25 mouse cellular contexts compared by ENCODE assay signal in the genomic region with DNA sequence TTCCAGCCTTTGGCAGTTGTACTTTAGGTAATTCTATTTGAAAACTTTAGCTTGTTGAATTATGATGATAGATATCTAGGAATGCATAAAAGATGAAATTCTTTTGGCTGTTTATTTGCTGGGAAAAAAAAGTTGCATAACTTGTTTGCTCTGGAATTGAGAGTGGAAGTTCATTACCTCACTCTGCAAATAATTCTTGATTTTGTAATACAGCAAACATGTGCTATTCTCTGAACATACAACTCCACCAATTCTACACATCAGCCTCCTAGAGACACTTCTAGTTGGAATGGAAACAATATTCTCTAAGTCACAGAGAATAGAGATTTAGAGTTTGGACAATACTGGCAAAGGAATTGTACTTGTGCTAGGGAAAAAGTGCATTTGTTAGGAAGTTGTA.
"Had no signal": no experiment of that assay in that cellular context is flagged by ENCODE, and none has a peak within 500 bp of the region (broad histone marks: within the 10 kb centered on the region; RNA-seq: fewer than 3 reads in every experiment).

No protein-coding gene starts in this region.

- H3K9me3 ChIP-seq: heart, embryonic 13.5 days; heart, embryonic 15.5 days; hindbrain, embryonic 13.5 days; hindbrain, embryonic 15.5 days; kidney, embryonic 15.5 days; limb, embryonic 13.5 days had no signal

- H3K27ac ChIP-seq: gastrocnemius, adult 2 months; heart, adult 2 months; heart, embryonic 13.5 days; heart, embryonic 15.5 days; hindbrain, embryonic 13.5 days; hindbrain, embryonic 15.5 days; hindbrain, postnatal 0 days; kidney, embryonic 15.5 days; kidney, postnatal 0 days; limb, embryonic 13.5 days had no signal

- DNase-seq: gastrocnemius, adult 2 months; gastrocnemius, postnatal 10 days; gastrocnemius, postnatal 36 days; heart, adult 11 months; heart, adult 2 months; heart, postnatal 14 days; heart, postnatal 36 days; kidney, adult 11 months; kidney, adult 2 months; kidney, adult 9 months; kidney, postnatal 14 days; kidney, postnatal 36 days; layer of hippocampus, adult 9-11 months; layer of hippocampus, postnatal 36 days; left cerebral cortex, postnatal 4 days had no signal

- H3K4me2 ChIP-seq: heart, embryonic 11.5 days; heart, embryonic 13.5 days; heart, embryonic 15.5 days; hindbrain, embryonic 13.5 days; hindbrain, embryonic 15.5 days; kidney, embryonic 15.5 days; limb, embryonic 13.5 days had no signal

- H3K4me1 ChIP-seq: heart, embryonic 13.5 days; heart, embryonic 15.5 days; hindbrain, embryonic 13.5 days; hindbrain, embryonic 15.5 days; kidney, embryonic 15.5 days; limb, embryonic 13.5 days had no signal

- H3K27me3 ChIP-seq: heart, embryonic 13.5 days; heart, embryonic 15.5 days; hindbrain, embryonic 13.5 days; hindbrain, embryonic 15.5 days; kidney, embryonic 15.5 days; limb, embryonic 13.5 days had no signal

- H3K4me3 ChIP-seq: gastrocnemius, adult 2 months; heart, adult 2 months; heart, embryonic 13.5 days; heart, embryonic 15.5 days; hindbrain, embryonic 13.5 days; hindbrain, embryonic 15.5 days; kidney, embryonic 15.5 days; limb, embryonic 13.5 days had no signal

- H3K36me3 ChIP-seq: heart, embryonic 13.5 days; heart, embryonic 15.5 days; hindbrain, embryonic 13.5 days; hindbrain, embryonic 15.5 days; kidney, embryonic 15.5 days; limb, embryonic 13.5 days had no signal

- H3K9ac ChIP-seq: heart, embryonic 13.5 days; heart, embryonic 15.5 days; hindbrain, embryonic 13.5 days; hindbrain, embryonic 15.5 days; kidney, embryonic 15.5 days; limb, embryonic 13.5 days had no signal

- ATAC-seq: hindbrain, postnatal 0 days; intestine, embryonic 16.5 days had no signal
